ENCODE assay signal across 18 mouse cellular contexts in the genomic region with DNA sequence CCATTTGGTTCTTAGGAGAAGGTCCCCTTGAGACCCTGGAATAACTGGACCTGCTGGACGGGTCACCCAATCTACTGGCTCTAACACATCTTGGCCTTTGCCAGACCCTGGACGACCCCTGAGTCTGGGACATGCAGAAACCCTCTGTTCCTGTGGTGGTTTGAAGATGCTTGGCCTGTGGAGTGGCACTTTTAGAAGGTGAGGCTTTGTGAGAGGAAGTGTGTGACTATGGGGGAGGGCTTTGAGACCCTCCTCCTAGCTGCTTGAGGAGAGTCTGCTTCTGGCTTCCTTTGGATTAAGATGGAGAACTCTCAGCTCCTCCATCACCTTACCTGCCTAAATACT.
DNase-seq lines count a peak whose midpoint lies in the region; ATAC-seq and TF ChIP-seq lines count a peak whose summit lies in the region.
"Had no signal": no experiment of that assay in that cellular context is flagged by ENCODE, and none has a peak within 500 bp of the region (broad histone marks: within the 10 kb centered on the region; RNA-seq: fewer than 3 reads in every experiment).

No protein-coding gene starts in this region.

- H3K36me3 ChIP-seq in heart, embryonic 10.5 days, result no peaks in the 10 kb centered on the region
- no peaks in the 10 kb centered on the region for H3K36me3 ChIP-seq in heart, embryonic 12.5 days
- H3K36me3 ChIP-seq in ES-Bruce4 (ENCODE audit: control insufficient read depth, insufficient read depth, low read length, poor library complexity, severe bottlenecking) (no peaks in the 10 kb centered on the region), ES-E14 (ENCODE audit: control insufficient read depth, insufficient read depth, low read length, poor library complexity, severe bottlenecking) (peaks cover 4% of the 10 kb centered on the region; the same call in 1 of the 2 replicates)
- H3K36me3 ChIP-seq: embryonic facial prominence, embryonic 10.5 days; embryonic facial prominence, embryonic 12.5 days; forebrain, embryonic 15.5 days had no signal

- no peak overlapping the region for H3K9ac ChIP-seq in heart, embryonic 12.5 days
- H3K9ac ChIP-seq in ES-Bruce4 (ENCODE audit: low read depth, poor library complexity, severe bottlenecking) (no peak overlapping the region), ES-E14 (ENCODE audit: insufficient read depth, low read depth, low read length, poor library complexity, severe bottlenecking) (no peak overlapping the region)
- H3K9ac ChIP-seq: embryonic facial prominence, embryonic 12.5 days; forebrain, embryonic 13.5 days; forebrain, embryonic 15.5 days; forebrain, postnatal 0 days had no signal

- H3K27me3 ChIP-seq in heart, embryonic 10.5 days (ENCODE audit: insufficient read depth, poor library complexity, severe bottlenecking), result no peaks in the 10 kb centered on the region
- H3K27me3 ChIP-seq in heart, embryonic 12.5 days (replicated peaks), result no peaks in the 10 kb centered on the region
- H3K27me3 ChIP-seq in ES-Bruce4 (ENCODE audit: control insufficient read depth, insufficient read depth, low read length, poor library complexity, severe bottlenecking), result no peaks in the 10 kb centered on the region
- H3K27me3 ChIP-seq: embryonic facial prominence, embryonic 12.5 days; forebrain, embryonic 13.5 days; forebrain, embryonic 15.5 days had no signal

- no peak for TF ChIP-seq CTCF in ES-Bruce4 (IDR thresholded peaks at IDR 0.05; ENCODE audit: low read depth, low read length)

- TF ChIP-seq EP300 in ES-Bruce4 (IDR thresholded peaks at IDR 0.05; ENCODE audit: insufficient read depth, low read depth, low read length), result no peak

- no peak overlapping the region for H3K4me3 ChIP-seq in heart, embryonic 10.5 days
- H3K4me3 ChIP-seq in heart, embryonic 12.5 days, result no peak overlapping the region
- H3K4me3 ChIP-seq in ES-Bruce4 (ENCODE audit: low read depth, low read length) (no peak overlapping the region), ES-E14 (ENCODE audit: insufficient read depth in 1 of 2, low read depth in 1 of 2, low read length in 2 of 2, poor library complexity in 1 of 2, severe bottlenecking in 1 of 2) (no peak overlapping the region)
- H3K4me3 ChIP-seq: embryonic facial prominence, embryonic 10.5 days; embryonic facial prominence, embryonic 12.5 days; forebrain, embryonic 13.5 days; forebrain, embryonic 15.5 days had no signal

- in situ Hi-C loops in ES-E14 (cut with MboI; ENCODE audit: low sequenced_read_pairs in 2 of 2, unreplicated experiment in 2 of 2), result no loop called here

- TF ChIP-seq POLR2A in ES-Bruce4 (IDR thresholded peaks at IDR 0.05; ENCODE audit: insufficient read depth, low read length), result no peak

- 88% methylated on average over 2 of the region's 2 CpGs for WGBS in heart, embryonic 10.5 days
- WGBS in heart, embryonic 12.5 days, result 80% methylated on average over 2 of the region's 2 CpGs

- H3K27ac ChIP-seq in heart, embryonic 10.5 days, result no peak overlapping the region
- H3K27ac ChIP-seq in heart, embryonic 12.5 days (ENCODE audit: poor library complexity, severe bottlenecking), result no peak overlapping the region
- H3K27ac ChIP-seq in ES-Bruce4 (ENCODE audit: insufficient read depth, low read length) (peak overlapping the region; percentile 13; the same call in 1 of the 2 replicates), ES-E14 (ENCODE audit: insufficient read depth, low read depth, low read length, poor library complexity, severe bottlenecking) (peak overlapping the region; percentile 71)
- H3K27ac ChIP-seq: embryonic facial prominence, embryonic 10.5 days; embryonic facial prominence, embryonic 12.5 days; forebrain, embryonic 13.5 days; forebrain, embryonic 15.5 days had no signal

- peak; percentile 68 for DNase-seq in heart, embryonic 10.5 days (ENCODE audit: low spot score)
- DNase-seq in ES-E14 (ENCODE audit: low read depth, low spot score), result no peak
- no peak for DNase-seq in spleen, postnatal 4 days (ENCODE audit: low spot score in 2 of 2)
- DNase-seq: adrenal gland, adult 2 months; adrenal gland, postnatal 10 days; adrenal gland, postnatal 25 days; cerebellum, adult 11-12 months; cerebellum, adult 2 months; cerebellum, adult 9-10 months; cerebellum, postnatal 10 days; cerebellum, postnatal 25 days; forebrain, postnatal 0 days had no signal

- peaks cover 17% of the 10 kb centered on the region; the same call in 1 of the 2 replicates for H3K4me1 ChIP-seq in heart, embryonic 10.5 days
- H3K4me1 ChIP-seq in heart, embryonic 12.5 days (replicated peaks), result peaks cover 16% of the 10 kb centered on the region
- H3K4me1 ChIP-seq in ES-Bruce4 (ENCODE audit: control insufficient read depth, insufficient read depth, low read length) (peaks cover 2% of the 10 kb centered on the region), ES-E14 (ENCODE audit: control insufficient read depth in 2 of 2, insufficient read depth in 2 of 2, low read length in 2 of 2, poor library complexity in 1 of 2) (peaks cover 0 to 7% of the 10 kb centered on the region in 2 experiments; a peak in 2 of 4 replicates)
- H3K4me1 ChIP-seq: embryonic facial prominence, embryonic 10.5 days; embryonic facial prominence, embryonic 12.5 days; forebrain, embryonic 13.5 days; forebrain, embryonic 15.5 days had no signal

- no peak overlapping the region for H3K4me2 ChIP-seq in heart, embryonic 12.5 days
- H3K4me2 ChIP-seq: embryonic facial prominence, embryonic 12.5 days; forebrain, embryonic 13.5 days; forebrain, embryonic 15.5 days had no signal

- no peaks in the 10 kb centered on the region for H3K9me3 ChIP-seq in heart, embryonic 10.5 days
- H3K9me3 ChIP-seq in heart, embryonic 12.5 days (replicated peaks), result peaks cover 6% of the 10 kb centered on the region; the same call in 1 of the 2 replicates
- H3K9me3 ChIP-seq in ES-Bruce4 (replicated peaks; ENCODE audit: control insufficient read depth, insufficient read depth, low read length, poor library complexity, severe bottlenecking) (peaks cover 22% of the 10 kb centered on the region), ES-E14 (ENCODE audit: control insufficient read depth, insufficient read depth, low read depth, low read length) (no peaks in the 10 kb centered on the region)
- H3K9me3 ChIP-seq: embryonic facial prominence, embryonic 12.5 days; forebrain, embryonic 13.5 days; forebrain, embryonic 15.5 days had no signal

- no peak for ATAC-seq in heart, embryonic 12.5 days (ENCODE audit: insufficient number of reproducible peaks, low FRiP score)
- ATAC-seq: forebrain, embryonic 13.5 days; forebrain, embryonic 15.5 days; forebrain, postnatal 0 days had no signal

TF ChIP-seq in ES-E14, 5 proteins besides CTCF, POLR2A, EP300 and RAD21:
- TF ChIP-seq ZNF384 (IDR thresholded peaks at IDR 0.05; ENCODE audit: low read depth, low read length), result no peak
- no peak for TF ChIP-seq HCFC1 (IDR thresholded peaks at IDR 0.05; ENCODE audit: borderline replicate concordance, insufficient read depth, low read length)
- TF ChIP-seq ZC3H11A (IDR thresholded peaks at IDR 0.05; ENCODE audit: borderline replicate concordance, low read depth, low read length), result no peak
- TF ChIP-seq MAFK (IDR thresholded peaks at IDR 0.05; ENCODE audit: insufficient read depth, low read depth, low read length), result no peak
- no peak for TF ChIP-seq CHD2 (IDR thresholded peaks at IDR 0.05; ENCODE audit: low read depth, low read length)

Comparison
In these comparisons a context has a peak if more than half of its experiments do, and no peak if none do; other contexts are left out.
1. H3K27ac ChIP-seq: peak in ES-Bruce4 (single experiment) and ES-E14 (single experiment); none in heart, embryonic 10.5 days (single experiment) and heart, embryonic 12.5 days (single experiment).